35 mouse cellular contexts compared by ENCODE assay signal in the genomic region with DNA sequence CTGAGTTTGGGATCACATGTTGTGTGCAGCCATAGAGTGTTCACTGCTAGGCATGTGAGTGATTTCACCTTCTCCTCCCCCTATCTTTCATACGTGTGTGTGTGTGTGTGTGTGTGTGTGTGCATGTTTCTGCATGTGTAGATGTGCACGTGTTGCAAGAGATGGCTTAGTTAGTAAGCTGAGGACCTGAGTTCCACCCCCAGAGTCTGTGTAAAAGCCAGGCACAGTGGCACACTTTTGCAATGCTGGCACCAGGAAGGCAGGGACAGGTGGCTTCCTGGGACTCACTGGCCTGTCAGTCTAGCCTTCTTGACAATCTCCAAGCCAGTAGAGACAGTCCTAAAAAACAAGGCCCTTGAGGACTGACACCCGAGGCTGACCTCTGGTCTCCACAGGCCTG. TPM values are rescaled to one million over a fixed set of nuclear protein-coding genes. Genes with fewer than 3 reads are reported as not detected.
"Had no signal": no experiment of that assay in that cellular context is flagged by ENCODE, and none has a peak within 500 bp of the region (broad histone marks: within the 10 kb centered on the region; RNA-seq: fewer than 3 reads in every experiment).

No protein-coding gene starts in this region.

- H3K4me1 ChIP-seq: heart, embryonic 10.5 days; heart, embryonic 13.5 days; heart, embryonic 15.5 days; hindbrain, embryonic 10.5 days; hindbrain, embryonic 12.5 days; hindbrain, embryonic 13.5 days; hindbrain, embryonic 15.5 days; intestine, embryonic 15.5 days; kidney, embryonic 15.5 days had no signal

- H3K27me3 ChIP-seq: hindbrain, embryonic 13.5 days; hindbrain, embryonic 15.5 days; kidney, embryonic 15.5 days had no signal

- H3K27ac ChIP-seq: heart, embryonic 10.5 days; heart, embryonic 13.5 days; heart, embryonic 15.5 days; hindbrain, embryonic 10.5 days; hindbrain, embryonic 12.5 days; hindbrain, embryonic 13.5 days; hindbrain, embryonic 14.5 days; hindbrain, embryonic 15.5 days; hindbrain, postnatal 0 days; intestine, embryonic 15.5 days; kidney, embryonic 15.5 days; kidney, postnatal 0 days; layer of hippocampus, adult 2 months; left cerebral cortex, adult 2 months had no signal

- H3K9ac ChIP-seq: heart, embryonic 13.5 days; heart, embryonic 15.5 days; hindbrain, embryonic 12.5 days; hindbrain, embryonic 14.5 days; hindbrain, embryonic 15.5 days; intestine, embryonic 15.5 days; kidney, embryonic 15.5 days had no signal

- H3K9me3 ChIP-seq: heart, embryonic 10.5 days; heart, embryonic 13.5 days; heart, embryonic 15.5 days; hindbrain, embryonic 10.5 days; hindbrain, embryonic 12.5 days; hindbrain, embryonic 13.5 days; hindbrain, embryonic 15.5 days; intestine, embryonic 15.5 days; kidney, embryonic 15.5 days had no signal

- H3K4me3 ChIP-seq: heart, embryonic 10.5 days; heart, embryonic 13.5 days; heart, embryonic 15.5 days; hindbrain, embryonic 10.5 days; hindbrain, embryonic 12.5 days; hindbrain, embryonic 13.5 days; hindbrain, embryonic 15.5 days; intestine, embryonic 15.5 days; kidney, embryonic 15.5 days; layer of hippocampus, adult 2 months; left cerebral cortex, adult 2 months had no signal

- H3K4me2 ChIP-seq: heart, embryonic 13.5 days; heart, embryonic 15.5 days; hindbrain, embryonic 12.5 days; hindbrain, embryonic 13.5 days; hindbrain, embryonic 14.5 days; hindbrain, embryonic 15.5 days; intestine, embryonic 15.5 days; kidney, embryonic 15.5 days had no signal

- DNase-seq: heart, postnatal 10 days; heart, postnatal 14 days; heart, postnatal 36 days; heart, postnatal 4 days; kidney, adult 18-20 months; kidney, adult 2 months; kidney, adult 8-10 months; kidney, adult 9 months; kidney, postnatal 10 days; kidney, postnatal 14 days; kidney, postnatal 25 days; kidney, postnatal 36 days; kidney, postnatal 4 days; layer of hippocampus, adult 9-11 months; layer of hippocampus, postnatal 36 days had no signal

- H3K36me3 ChIP-seq: heart, embryonic 10.5 days; heart, embryonic 13.5 days; heart, embryonic 15.5 days; hindbrain, embryonic 10.5 days; hindbrain, embryonic 12.5 days; hindbrain, embryonic 13.5 days; hindbrain, embryonic 15.5 days; intestine, embryonic 15.5 days; kidney, embryonic 15.5 days had no signal

- ATAC-seq: hindbrain, embryonic 16.5 days; hindbrain, postnatal 0 days; inflammation-experienced regulatory T-cells, adult 6 months; intestine, embryonic 15.5 days; intestine, embryonic 16.5 days; intestine, postnatal 0 days had no signal

RNA-seq across cellular contexts. Expression of a gene that starts 13.2 kb away (rescaled TPM):
- polyA plus RNA-seq: heart, embryonic 13.5 days; hindbrain, embryonic 12.5 days; intestine, embryonic 14.5 days had no signal

RNA-seq across cellular contexts. Expression of a gene that starts 41.7 kb away (rescaled TPM):
- polyA plus RNA-seq: heart, postnatal 0 days; inflammation-experienced regulatory T-cells, adult 6 months had no signal
